Mouse (Mus musculus) neural tube, embryonic 14.5 days (tissue): ENCODE results near the gene Ctdnep1. TPM values are rescaled to one million over a fixed set of nuclear protein-coding genes. Genes with fewer than 3 reads are reported as not detected.

Experiments
- ATAC-seq: fragments of 200-750 bp; cut with Nextera tagmentation; 2 replicates; pipeline ENCODE4 v1.8.0; 2017; ENCODE audit warnings: low read depth, mild to moderate bottlenecking, moderate TSS enrichment, moderate library complexity
- H3K27ac ChIP-seq: fragments of 300-500 bp; sonication (generic); 2 replicates; pipeline ENCODE4 v1.5.1; 2014; ENCODE audit warnings: low read depth, mild to moderate bottlenecking, control low read depth, low read length, moderate library complexity, mixed read lengths
- H3K27me3 ChIP-seq: fragments of 300-500 bp; sonication (generic); 2 replicates; pipeline ENCODE4 v1.6.1; 2014; ENCODE audit warnings: low read length; ENCODE audit not compliant: control insufficient read depth, insufficient read depth
- H3K36me3 ChIP-seq: fragments of 300-500 bp; sonication (generic); 2 replicates; pipeline ENCODE4 v1.6.1; 2014; ENCODE audit warnings: low read length, mixed read lengths; ENCODE audit not compliant: control insufficient read depth, insufficient read depth
- H3K4me1 ChIP-seq: fragments of 300-500 bp; sonication (generic); 2 replicates; pipeline ENCODE4 v1.6.1; 2014; ENCODE audit warnings: low read length; ENCODE audit not compliant: control insufficient read depth, insufficient read depth
- H3K4me2 ChIP-seq: fragments of 300-500 bp; sonication (generic); 2 replicates; pipeline ENCODE4 v1.6.1; 2014; ENCODE audit warnings: mild to moderate bottlenecking, low read depth, low read length, control low read depth
- H3K4me3 ChIP-seq: fragments of 300-500 bp; sonication (generic); 2 replicates; pipeline ENCODE4 v1.5.1; 2014; ENCODE audit warnings: low read depth, low read length, control low read depth, mixed read lengths
- H3K9ac ChIP-seq: fragments of 300-500 bp; sonication (generic); replicated peaks from 2 replicates; pipeline ENCODE4 v1.6.1; 2014; ENCODE audit warnings: low read depth, mild to moderate bottlenecking, control low read depth, low read length, mixed read lengths
- H3K9me3 ChIP-seq: fragments of 300-500 bp; sonication (generic); 2 replicates; pipeline ENCODE4 v1.6.1; 2016; ENCODE audit warnings: low read length; ENCODE audit not compliant: control insufficient read depth
- WGBS: fragments of 180-500 bp; shearing (Covaris S2); extraction: QIAGEN DNeasy Blood & Tissue Kit; methylation state at CpG from one replicate; pipeline ENCODE4 v1.1.7; 2014; 5-methylcytosine and 5-hydroxymethylcytosine counted together
- polyA plus RNA-seq: library from polyadenylated mRNA; unstranded; fragments of >200 nt; fragmentation: Nextera tagmentation; extraction: Ambion mirVana; gene quantifications from 2 replicates; pipeline ENCODE4 v1.2.1, GENCODE M21; 2014

Ctdnep1 gene
- polyA plus RNA-seq, result 26.5 and 27.1 TPM in 2 replicates

GRCm38 (mm10) chr11:69981141-69981762 is at the start of gene Ctdnep1:
TSS of gene Ctdnep1 (plus strand) at chr11:69981156.
- under 1% methylated on average over 37 of the region's 43 CpGs for WGBS
- peak; percentile 52 for ATAC-seq
- peak within 1 kb of the TSS; percentile 97 for H3K9ac ChIP-seq

GRCm38 (mm10) chr11:69931769-69932168 is 49.2 kb upstream of the Ctdnep1 start:
- Histone ChIP-seq H3K4me3 (no peak overlapping the region), H3K27me3 (peaks cover 1% of the 10 kb centered on the region; the same call in 1 of the 2 replicates), H3K9ac (no peak overlapping the region), H3K4me1 (0 out of 2 replicates have a peak, but pooled peaks cover 6% of the 10 kb centered on the region), H3K36me3 (no peaks in the 10 kb centered on the region), H3K27ac (no peak overlapping the region), H3K9me3 (no peaks in the 10 kb centered on the region), H3K4me2 (no peak overlapping the region)
- ATAC-seq, result no peak
- WGBS, result 74% methylated on average over 8 of the region's 8 CpGs

More at GRCm38 (mm10) chr11:69981141-69981762, at the start of gene Ctdnep1:
- Histone ChIP-seq H3K27me3 (no peaks in the 10 kb centered on the region), H3K4me3 (peak within 1 kb of the TSS; percentile 100), H3K4me1 (peaks cover 23% of the 10 kb centered on the region), H3K36me3 (peaks cover 22% of the 10 kb centered on the region), H3K4me2 (peak within 1 kb of the TSS; percentile 91), H3K27ac (peak within 1 kb of the TSS; percentile 96), H3K9me3 (no peaks in the 10 kb centered on the region)

DNA sequence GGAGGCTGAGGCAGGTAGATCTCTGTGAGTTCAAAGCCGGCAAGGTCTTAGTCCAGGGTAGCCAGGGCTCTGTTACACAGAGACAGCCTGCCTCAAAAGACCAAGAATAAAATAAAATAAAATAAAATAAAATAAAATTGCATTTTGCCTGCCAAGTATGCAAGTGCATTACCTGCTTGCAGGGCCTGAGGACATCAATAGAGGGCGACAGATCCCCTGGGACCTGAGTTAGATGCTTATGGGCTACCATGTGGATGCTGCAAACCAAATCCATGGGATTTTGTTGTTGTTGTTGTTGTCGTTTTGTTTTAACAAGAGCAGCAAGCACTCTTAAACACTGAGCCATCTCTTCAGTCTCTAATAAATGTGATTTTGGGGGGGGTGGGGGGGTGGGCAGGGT is 48.7 kb upstream of the Ctdnep1 start:
- Histone ChIP-seq H3K27ac (no peak overlapping the region), H3K36me3 (no peaks in the 10 kb centered on the region), H3K4me1 (0 out of 2 replicates have a peak, but pooled peaks cover 6% of the 10 kb centered on the region), H3K27me3 (peaks cover 6% of the 10 kb centered on the region; the same call in 1 of the 2 replicates), H3K4me2 (no peak overlapping the region), H3K9me3 (no peaks in the 10 kb centered on the region), H3K4me3 (no peak overlapping the region), H3K9ac (no peak overlapping the region)
- WGBS, result 48% methylated on average over 3 of the region's 3 CpGs
- ATAC-seq, result no peak

GRCm38 (mm10) chr11:69933066-69933465 is 47.9 kb upstream of the Ctdnep1 start:
- Histone ChIP-seq H3K27me3 (peaks cover 13% of the 10 kb centered on the region), H3K4me1 (0 out of 2 replicates have a peak, but pooled peaks cover 6% of the 10 kb centered on the region), H3K9me3 (no peaks in the 10 kb centered on the region), H3K4me2 (no peak overlapping the region), H3K4me3 (no peak overlapping the region), H3K9ac (no peak overlapping the region), H3K36me3 (no peaks in the 10 kb centered on the region), H3K27ac (no peak overlapping the region)
- 81% methylated on average over 4 of the region's 4 CpGs for WGBS
- ATAC-seq, result no peak

DNA sequence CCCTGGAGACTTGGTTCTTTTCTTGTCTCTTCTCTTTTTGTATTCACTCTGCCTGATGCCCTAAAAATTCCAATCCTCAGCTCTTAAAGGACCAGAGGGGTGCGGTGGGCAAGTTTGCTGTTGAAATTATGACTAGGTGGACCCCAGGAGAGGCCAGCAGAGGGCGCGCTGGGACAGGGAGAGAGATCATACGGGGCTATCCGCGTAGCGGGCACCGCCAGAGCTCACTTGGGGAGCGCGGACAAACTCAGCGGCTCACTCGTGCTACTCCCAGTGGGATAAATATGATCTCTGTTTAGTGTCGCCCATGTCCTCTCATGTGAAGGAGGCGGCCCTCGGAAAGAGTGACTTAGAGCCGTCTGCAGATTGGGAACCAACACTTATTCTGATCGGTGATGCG is 46.8 kb upstream of the Ctdnep1 start:
- no peak overlapping the region for H3K4me3 ChIP-seq
- H3K9me3 ChIP-seq, result no peaks in the 10 kb centered on the region
- H3K4me1 ChIP-seq, result 0 out of 2 replicates have a peak, but pooled peaks cover 6% of the 10 kb centered on the region
- H3K9ac ChIP-seq, result no peak overlapping the region; the same call in 1 of the 2 replicates
- H3K36me3 ChIP-seq, result no peaks in the 10 kb centered on the region
- ATAC-seq, result no peak
- H3K27ac ChIP-seq, result no peak overlapping the region
- peaks cover 16% of the 10 kb centered on the region for H3K27me3 ChIP-seq
- peak overlapping the region; percentile 15; the same call in 1 of the 2 replicates for H3K4me2 ChIP-seq
- under 1% methylated on average over 18 of the region's 18 CpGs for WGBS

- H3K9ac ChIP-seq, result no peak overlapping the region
Measured at GRCm38 (mm10) chr11:69934681-69935080, 46.3 kb upstream of the Ctdnep1 start.

DNA sequence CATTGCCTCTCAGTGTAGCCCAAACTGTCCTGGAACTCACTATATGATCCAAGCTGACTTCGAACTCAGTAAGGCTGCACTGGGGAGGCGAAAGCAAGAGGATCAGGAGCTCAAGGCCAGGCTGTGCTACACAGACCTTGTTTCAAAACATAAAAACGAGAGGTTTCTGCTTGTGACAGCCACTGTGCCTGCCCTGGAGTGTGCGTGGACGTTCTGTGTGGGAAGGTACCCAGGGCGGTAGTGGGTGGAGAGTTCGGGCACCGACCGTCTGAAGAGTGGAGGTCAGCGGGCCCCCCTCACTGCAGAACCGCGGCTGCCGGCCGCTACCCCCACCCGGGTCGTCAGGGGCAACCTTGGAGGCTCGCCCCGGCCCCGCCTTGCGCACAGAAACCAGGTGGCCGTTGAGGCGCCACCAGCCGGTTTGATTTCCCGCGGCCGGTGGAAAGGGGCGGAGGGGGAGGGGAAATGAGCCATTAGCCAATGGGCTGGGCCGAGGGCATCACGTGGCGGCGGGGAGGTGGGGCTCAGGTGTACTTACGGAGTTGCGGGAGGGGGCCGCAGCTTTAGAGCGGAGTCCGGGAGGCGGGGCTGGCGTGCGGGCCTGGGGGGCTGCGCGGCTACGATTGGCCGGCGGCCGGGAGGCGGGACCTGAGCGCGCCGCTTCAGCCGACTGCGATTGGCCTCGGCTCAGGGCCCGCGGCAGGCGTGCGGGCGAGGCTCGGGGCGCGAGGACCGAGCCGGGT is 45.6 kb upstream of the Ctdnep1 start, which contains the start of gene Ybx2:
Ybx2 (plus strand) TSS at position 660 of the 743 bp plus-strand sequence.
- ATAC-seq, result peak; percentile 88
- Histone ChIP-seq H3K4me2 (peak within 1 kb of the TSS; percentile 99), H3K4me1 (0 out of 2 replicates have a peak, but pooled peaks cover 6% of the 10 kb centered on the region), H3K36me3 (no peaks in the 10 kb centered on the region), H3K4me3 (peak within 1 kb of the TSS; percentile 50), H3K9ac (peak within 1 kb of the TSS; percentile 60), H3K27me3 (peaks cover 16% of the 10 kb centered on the region), H3K27ac (no peak within 1 kb of the TSS), H3K9me3 (no peaks in the 10 kb centered on the region)
- WGBS, result 2% methylated on average over 53 of the region's 62 CpGs

More at GRCm38 (mm10) chr11:69934681-69935080, 46.3 kb upstream of the Ctdnep1 start:
- no peaks in the 10 kb centered on the region for H3K9me3 ChIP-seq
- H3K27ac ChIP-seq, result no peak overlapping the region
- ATAC-seq, result no peak
- H3K4me2 ChIP-seq, result peak overlapping the region; percentile 99; the same call in 1 of the 2 replicates
- WGBS, result 18% methylated on average over 6 of the region's 6 CpGs
- H3K4me3 ChIP-seq, result no peak overlapping the region
- peaks cover 16% of the 10 kb centered on the region for H3K27me3 ChIP-seq
- H3K4me1 ChIP-seq, result 0 out of 2 replicates have a peak, but pooled peaks cover 6% of the 10 kb centered on the region
- H3K36me3 ChIP-seq, result no peaks in the 10 kb centered on the region

DNA sequence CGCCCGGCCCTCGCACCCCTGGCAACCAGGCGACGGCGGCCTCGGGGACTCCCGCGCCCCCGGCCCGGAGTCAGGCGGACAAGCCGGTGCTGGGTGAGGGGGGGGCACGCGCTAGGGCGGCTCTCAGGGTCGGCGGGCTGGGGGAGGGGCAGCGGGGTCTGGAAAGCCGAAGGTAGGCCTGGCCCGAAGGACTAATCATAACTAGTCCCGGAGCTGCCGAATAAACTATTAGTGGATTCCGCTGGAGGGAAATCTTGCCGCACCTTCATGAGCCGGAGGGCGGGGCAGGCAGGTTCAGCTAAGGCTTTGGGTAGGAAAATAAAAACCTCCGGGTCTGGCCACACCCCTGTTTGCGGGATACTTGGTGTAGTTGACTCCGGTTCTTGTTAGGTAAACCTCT is 44.8 kb upstream of the Ctdnep1 start:
- peak overlapping the region; percentile 60 for H3K9ac ChIP-seq
- 0 out of 2 replicates have a peak, but pooled peaks have one; percentile 6 for ATAC-seq
- 0 out of 2 replicates have a peak, but pooled peaks cover 6% of the 10 kb centered on the region for H3K4me1 ChIP-seq
- H3K36me3 ChIP-seq, result no peaks in the 10 kb centered on the region
- no peaks in the 10 kb centered on the region for H3K9me3 ChIP-seq
- 2% methylated on average over 29 of the region's 30 CpGs for WGBS
- peaks cover 16% of the 10 kb centered on the region for H3K27me3 ChIP-seq
- peak overlapping the region; percentile 50 for H3K4me3 ChIP-seq
- H3K27ac ChIP-seq, result no peak overlapping the region
- peak overlapping the region; percentile 99 for H3K4me2 ChIP-seq
